Mouse (Mus musculus) stomach, postnatal 0 days (tissue): Measurements from ENCODE around the gene Nucks1.

Experiments used
- CTCF ChIP-seq: IDR thresholded peaks from 2 replicates; pipeline ENCODE4 v1.5.1; 2016; ENCODE audit warnings: antibody characterized with exemption, low read depth, mild to moderate bottlenecking, moderate library complexity
- EP300 ChIP-seq: optimal IDR thresholded peaks from 2 replicates; pipeline ENCODE3; 2016; ENCODE audit warnings: antibody characterized with exemption

DNA sequence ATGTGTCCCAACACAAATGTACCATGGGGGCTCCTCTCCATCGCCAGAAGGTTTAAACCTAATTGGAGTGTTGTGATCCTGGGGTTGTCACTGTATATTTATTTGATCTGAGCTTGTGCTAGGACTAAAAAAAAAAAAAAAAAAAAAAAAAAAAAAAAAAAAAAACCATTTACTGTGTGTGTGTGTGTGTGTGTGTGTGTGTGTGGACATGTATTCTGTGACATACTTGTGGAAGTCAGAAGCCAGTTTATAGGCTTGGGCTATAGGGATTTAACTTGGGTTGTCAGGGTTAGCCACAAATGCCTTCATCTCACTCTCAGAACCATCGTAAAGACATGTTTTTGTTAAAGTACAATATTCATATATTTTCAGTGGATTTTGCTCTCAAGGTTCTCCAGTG lies 40.8 kb upstream of the Nucks1 start:
- no peak for TF ChIP-seq CTCF
- no peak for TF ChIP-seq EP300
